Mouse (Mus musculus) hindbrain, embryonic 12.5 days (tissue): ENCODE measurements around the gene Vps13d. TPM values are rescaled to one million over a fixed set of nuclear protein-coding genes. Genes with fewer than 3 reads are reported as not detected.

Experiments
- ATAC-seq: fragments of 200-750 bp; cut with Nextera tagmentation; 2 replicates; pipeline ENCODE4 v1.8.0; 2017; ENCODE audit warnings: moderate TSS enrichment; ENCODE audit not compliant: low FRiP score
- H3K27ac ChIP-seq: fragments of 300-500 bp; sonication (generic); 2 replicates; pipeline ENCODE4 v1.5.1; 2016; ENCODE audit warnings: mild to moderate bottlenecking
- H3K27me3 ChIP-seq: fragments of 300-500 bp; sonication (generic); 2 replicates; pipeline ENCODE4 v1.6.1; 2016; ENCODE audit warnings: mild to moderate bottlenecking
- H3K36me3 ChIP-seq: fragments of 300-500 bp; sonication (generic); 2 replicates; pipeline ENCODE4 v1.6.1; 2016; ENCODE audit warnings: mild to moderate bottlenecking
- H3K4me1 ChIP-seq: fragments of 300-500 bp; sonication (generic); 2 replicates; pipeline ENCODE4 v1.6.1; 2016
- H3K4me2 ChIP-seq: fragments of 300-500 bp; sonication (generic); replicated peaks from 2 replicates; pipeline ENCODE4 v1.6.1; 2016; ENCODE audit warnings: mild to moderate bottlenecking
- H3K4me3 ChIP-seq: fragments of 300-500 bp; sonication (generic); 2 replicates; pipeline ENCODE4 v1.5.1; 2016; ENCODE audit warnings: mild to moderate bottlenecking
- H3K9ac ChIP-seq: fragments of 300-500 bp; sonication (generic); 2 replicates; pipeline ENCODE4 v1.6.1; 2016; ENCODE audit warnings: mild to moderate bottlenecking, moderate library complexity
- H3K9me3 ChIP-seq: fragments of 300-500 bp; sonication (generic); replicated peaks from 2 replicates; pipeline ENCODE4 v1.6.1; 2016; ENCODE audit warnings: mild to moderate bottlenecking
- WGBS: fragments of 180-500 bp; shearing (Covaris S2); methylation state at CpG from one replicate; pipeline ENCODE4 v1.1.7; 2016; 5-methylcytosine and 5-hydroxymethylcytosine counted together
- polyA plus RNA-seq: library from polyadenylated mRNA; unstranded; fragments of >200 nt; fragmentation: Nextera tagmentation; extraction: Ambion mirVana; gene quantifications from 2 replicates; pipeline ENCODE4 v1.2.1, GENCODE M21; 2016

Vps13d gene
- polyA plus RNA-seq, 1 experiment from 2014 or later = 7.2 TPM

- H3K36me3 ChIP-seq = no peaks in the 10 kb centered on the region
- no peak overlapping the region for H3K4me3 ChIP-seq
- H3K9me3 ChIP-seq = no peaks in the 10 kb centered on the region
- no peak overlapping the region for H3K4me2 ChIP-seq
- 65% methylated on average over 3 of the region's 3 CpGs for WGBS
- H3K4me1 ChIP-seq = peaks cover 9% of the 10 kb centered on the region
- no peak overlapping the region for H3K27ac ChIP-seq
- no peaks in the 10 kb centered on the region for H3K27me3 ChIP-seq
- H3K9ac ChIP-seq = no peak overlapping the region
- ATAC-seq = no peak
These were observed 244.5 kb downstream of the Vps13d start for GRCm38 (mm10) chr4:144950327-144950711.

GRCm38 (mm10) chr4:144949441-144950326, 245.1 kb downstream of the Vps13d start:
- no peak overlapping the region for H3K27ac ChIP-seq
- H3K4me3 ChIP-seq = no peak overlapping the region
- peaks cover 9% of the 10 kb centered on the region for H3K4me1 ChIP-seq
- 12% methylated on average over 9 of the region's 9 CpGs for WGBS
- H3K9me3 ChIP-seq = no peaks in the 10 kb centered on the region
- no peaks in the 10 kb centered on the region for H3K36me3 ChIP-seq
- no peak overlapping the region for H3K4me2 ChIP-seq
- no peak overlapping the region for H3K9ac ChIP-seq
- ATAC-seq = peak; percentile 58
- H3K27me3 ChIP-seq = no peaks in the 10 kb centered on the region

- no peaks in the 10 kb centered on the region for H3K27me3 ChIP-seq
- H3K9me3 ChIP-seq = no peaks in the 10 kb centered on the region
- no peak overlapping the region for H3K27ac ChIP-seq
- H3K4me1 ChIP-seq = peaks cover 9% of the 10 kb centered on the region
- 74% methylated on average over 6 of the region's 6 CpGs for WGBS
- H3K4me2 ChIP-seq = no peak overlapping the region
- no peak for ATAC-seq
- no peak overlapping the region for H3K4me3 ChIP-seq
- no peak overlapping the region for H3K9ac ChIP-seq
- H3K36me3 ChIP-seq = no peaks in the 10 kb centered on the region
These were observed 246.9 kb downstream of the Vps13d start for GRCm38 (mm10) chr4:144947738-144948390.

GRCm38 (mm10) chr4:144943273-144943672, 251.5 kb downstream of the Vps13d start:
- Histone ChIP-seq H3K4me3 (no peak overlapping the region), H3K9me3 (no peaks in the 10 kb centered on the region), H3K27ac (no peak overlapping the region), H3K27me3 (no peaks in the 10 kb centered on the region), H3K4me2 (no peak overlapping the region), H3K9ac (no peak overlapping the region), H3K36me3 (no peaks in the 10 kb centered on the region), H3K4me1 (no peaks in the 10 kb centered on the region)
- WGBS = 81% methylated on average over 5 of the region's 5 CpGs
- ATAC-seq = no peak

GRCm38 (mm10) chr4:144942433-144942832, 252.4 kb downstream of the Vps13d start:
- no peak overlapping the region for H3K4me2 ChIP-seq
- H3K27ac ChIP-seq = no peak overlapping the region
- H3K9me3 ChIP-seq = no peaks in the 10 kb centered on the region
- H3K4me3 ChIP-seq = no peak overlapping the region
- H3K36me3 ChIP-seq = no peaks in the 10 kb centered on the region
- no peak overlapping the region for H3K9ac ChIP-seq
- WGBS = 94% methylated on average over 3 of the region's 3 CpGs
- ATAC-seq = no peak
- H3K4me1 ChIP-seq = no peaks in the 10 kb centered on the region
- H3K27me3 ChIP-seq = no peaks in the 10 kb centered on the region

DNA sequence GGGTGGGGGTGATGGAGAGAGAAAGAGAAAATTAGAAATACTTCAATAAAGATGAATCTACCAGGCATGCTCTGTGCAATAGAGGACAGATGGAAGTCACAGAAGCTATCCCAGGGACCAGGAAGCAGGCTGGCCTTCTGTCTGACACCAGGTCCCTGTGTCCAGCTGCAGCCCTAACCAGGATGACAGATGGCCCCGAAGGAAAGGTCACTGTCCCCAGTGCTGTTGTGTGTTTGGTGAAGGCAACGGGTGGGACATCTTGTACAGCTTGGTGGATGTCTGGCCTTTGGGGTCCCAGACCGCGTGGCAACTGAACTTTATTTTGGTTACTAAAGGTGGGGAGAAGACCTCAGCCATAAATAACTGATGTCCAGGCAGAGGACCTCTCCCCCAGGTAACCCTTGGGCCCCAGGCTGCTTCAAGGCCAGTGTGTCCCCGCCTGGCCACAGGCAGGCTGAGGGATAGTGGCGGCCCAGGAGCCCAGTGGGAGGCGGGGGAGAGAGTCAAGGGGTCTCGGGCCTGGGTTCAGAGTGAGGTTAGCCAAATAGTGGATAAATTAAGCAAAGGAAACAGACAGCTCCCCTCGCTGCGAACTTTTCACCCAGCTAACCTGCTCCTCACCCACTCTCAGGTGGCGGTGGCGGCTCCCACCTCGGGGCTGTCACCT, 253.9 kb downstream of the Vps13d start:
- H3K36me3 ChIP-seq = no peaks in the 10 kb centered on the region
- H3K9me3 ChIP-seq = no peaks in the 10 kb centered on the region
- no peak overlapping the region for H3K27ac ChIP-seq
- no peak overlapping the region for H3K4me2 ChIP-seq
- H3K4me1 ChIP-seq = no peaks in the 10 kb centered on the region
- H3K9ac ChIP-seq = no peak overlapping the region
- WGBS = 66% methylated on average over 13 of the region's 13 CpGs
- ATAC-seq = no peak
- H3K4me3 ChIP-seq = no peak overlapping the region
- no peaks in the 10 kb centered on the region for H3K27me3 ChIP-seq

- Histone ChIP-seq H3K4me1 (no peaks in the 10 kb centered on the region), H3K27ac (no peak overlapping the region), H3K9me3 (no peaks in the 10 kb centered on the region), H3K4me2 (no peak overlapping the region), H3K36me3 (no peaks in the 10 kb centered on the region), H3K4me3 (no peak overlapping the region), H3K27me3 (no peaks in the 10 kb centered on the region), H3K9ac (no peak overlapping the region)
- 63% methylated on average over 4 of the region's 4 CpGs for whole genome bisulfite sequencing
- no peak for ATAC-seq
These were observed 254.9 kb downstream of the Vps13d start for GRCm38 (mm10) chr4:144939847-144940411.

DNA sequence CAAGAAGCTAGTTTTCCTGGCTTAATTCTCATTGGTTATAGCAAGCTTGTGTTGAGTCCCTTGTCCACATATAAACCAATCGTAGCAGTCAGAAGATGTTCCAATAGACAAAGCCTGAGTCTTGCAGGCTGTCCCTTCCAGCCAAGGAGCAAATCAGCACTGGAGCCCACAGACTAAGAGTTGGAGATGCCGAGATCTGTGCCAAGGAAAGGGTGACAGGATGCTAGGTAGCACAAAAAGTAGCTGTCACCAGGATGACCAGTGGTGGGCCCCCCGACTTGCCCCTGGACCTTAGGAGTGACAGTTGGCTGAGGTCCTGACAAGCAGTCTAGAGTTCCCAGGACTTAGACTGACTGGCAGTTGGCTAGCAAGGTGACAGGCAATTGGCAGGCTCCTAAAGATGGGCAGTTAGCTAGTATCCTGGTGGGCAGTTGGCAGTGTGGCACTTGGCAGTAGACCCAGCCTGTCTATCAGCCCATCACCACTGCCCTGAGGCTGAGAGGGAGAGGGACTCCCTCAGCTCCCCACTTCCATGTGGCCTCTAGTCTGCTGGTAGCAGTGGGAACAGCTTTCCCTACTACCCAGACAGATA, 258.1 kb downstream of the Vps13d start:
- Histone ChIP-seq H3K4me1 (no peaks in the 10 kb centered on the region), H3K9ac (no peak overlapping the region), H3K27ac (no peak overlapping the region), H3K4me3 (no peak overlapping the region), H3K27me3 (no peaks in the 10 kb centered on the region), H3K36me3 (no peaks in the 10 kb centered on the region), H3K9me3 (no peaks in the 10 kb centered on the region), H3K4me2 (no peak overlapping the region)
- no peak for ATAC-seq
- WGBS = 85% methylated on average over 3 of the region's 3 CpGs

- Histone ChIP-seq H3K36me3 (no peaks in the 10 kb centered on the region), H3K4me3 (no peak overlapping the region), H3K9me3 (no peaks in the 10 kb centered on the region), H3K9ac (no peak overlapping the region), H3K27ac (no peak overlapping the region), H3K4me2 (no peak overlapping the region), H3K4me1 (no peaks in the 10 kb centered on the region), H3K27me3 (no peaks in the 10 kb centered on the region)
- ATAC-seq = no peak
- 3% methylated on average over 1 of the region's 1 CpGs for WGBS
These were observed 260.3 kb downstream of the Vps13d start for GRCm38 (mm10) chr4:144934501-144934900.

DNA sequence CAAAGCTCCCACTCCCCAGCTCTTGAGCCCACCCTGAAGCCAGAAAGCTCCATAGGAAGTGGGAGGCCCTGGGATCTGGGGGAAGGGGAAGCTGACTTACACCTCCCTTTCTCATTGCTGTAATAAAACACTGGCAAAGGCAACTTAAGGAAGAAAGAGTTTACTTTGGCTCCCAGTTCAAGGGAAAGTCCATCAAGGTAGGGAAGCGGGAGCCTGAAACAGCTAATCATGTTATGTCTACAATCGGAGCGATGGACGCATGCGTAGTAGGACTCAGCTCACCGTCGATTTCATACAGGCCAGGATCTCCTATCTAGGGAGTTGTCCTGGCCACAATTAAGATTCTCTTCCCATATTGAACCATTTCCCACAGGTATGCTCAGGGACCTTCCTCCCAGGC, 263.6 kb downstream of the Vps13d start:
- Histone ChIP-seq H3K27me3 (no peaks in the 10 kb centered on the region), H3K9ac (no peak overlapping the region), H3K4me3 (no peak overlapping the region), H3K4me1 (no peaks in the 10 kb centered on the region), H3K36me3 (no peaks in the 10 kb centered on the region), H3K9me3 (no peaks in the 10 kb centered on the region), H3K4me2 (no peak overlapping the region), H3K27ac (no peak overlapping the region)
- no peak for ATAC-seq
- WGBS = 95% methylated on average over 7 of the region's 7 CpGs

DNA sequence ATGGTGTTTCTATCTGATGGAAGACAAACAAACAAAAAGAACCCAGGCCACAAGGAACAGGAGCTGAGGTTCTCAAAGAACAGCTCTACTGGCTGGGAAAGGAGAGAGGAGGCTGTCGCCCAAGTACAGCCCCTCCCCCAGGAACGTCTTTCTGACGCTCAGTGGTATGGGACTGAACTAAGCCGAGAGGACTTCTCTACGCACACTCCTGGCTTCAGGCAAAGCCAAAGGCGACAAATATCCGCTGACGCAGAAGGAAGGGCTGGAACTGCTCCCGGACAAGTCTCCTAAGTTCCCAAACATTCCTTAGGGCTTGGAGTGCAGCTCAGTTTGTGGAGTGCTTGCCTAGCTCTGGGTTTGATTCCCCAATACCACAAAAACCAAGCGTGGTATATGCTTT, 264.4 kb downstream of the Vps13d start:
- Histone ChIP-seq H3K4me1 (no peaks in the 10 kb centered on the region), H3K27ac (no peak overlapping the region), H3K27me3 (no peaks in the 10 kb centered on the region), H3K9ac (no peak overlapping the region), H3K36me3 (no peaks in the 10 kb centered on the region), H3K9me3 (no peaks in the 10 kb centered on the region), H3K4me2 (no peak overlapping the region), H3K4me3 (no peak overlapping the region)
- no peak for ATAC-seq
- WGBS = 48% methylated on average over 10 of the region's 10 CpGs

- Histone ChIP-seq H3K4me3 (no peak overlapping the region), H3K27me3 (no peaks in the 10 kb centered on the region), H3K4me1 (no peaks in the 10 kb centered on the region), H3K27ac (no peak overlapping the region), H3K36me3 (no peaks in the 10 kb centered on the region), H3K9ac (no peak overlapping the region), H3K9me3 (no peaks in the 10 kb centered on the region), H3K4me2 (no peak overlapping the region)
- 96% methylated on average over 1 of the region's 1 CpGs for WGBS
- ATAC-seq = no peak
These were observed 265.0 kb downstream of the Vps13d start for GRCm38 (mm10) chr4:144929811-144930221.
